Mouse (Mus musculus): Measurements from ENCODE around the gene Irx4. TPM values are rescaled to one million over a fixed set of nuclear protein-coding genes. Genes with fewer than 3 reads are reported as not detected.

Gene Irx4
- total RNA-seq, 2 experiments from 2014 or later: not detected

- intact Hi-C loops (cut with DNase I): loop anchor here (5.0 kb wide), 3 partner anchors 625 to 1300 kb away; partner anchors contain the start of gene Irx1
Measured at GRCm38 (mm10) chr13:73261881-73262280, 1.6 kb downstream of the Irx4 start.

GRCm38 (mm10) chr13:73262336-73263127, 2.3 kb downstream of the Irx4 start:
- DNase-seq (ENCODE audit: extremely low spot score in 1 of 2, low spot score in 2 of 2): no peak
- TF ChIP-seq CTCF (IDR thresholded peaks at IDR 0.05): no peak
- intact Hi-C loops (cut with DNase I): loop anchor here (5.0 kb wide), 3 partner anchors 625 to 1300 kb away; partner anchors contain the start of gene Irx1
- no peak overlapping the region for H3K27ac ChIP-seq
- H3K4me3 ChIP-seq: no peak overlapping the region

More at GRCm38 (mm10) chr13:73261881-73262280, 1.6 kb downstream of the Irx4 start:
- H3K4me3 ChIP-seq: no peak overlapping the region
- H3K27ac ChIP-seq: no peak overlapping the region
- no peak for DNase-seq (ENCODE audit: extremely low spot score in 1 of 2, low spot score in 2 of 2)
- TF ChIP-seq CTCF (IDR thresholded peaks at IDR 0.05): no peak

- no peak for DNase-seq (ENCODE audit: extremely low spot score in 1 of 2, low spot score in 2 of 2)
- no peak overlapping the region for H3K27ac ChIP-seq
- intact Hi-C loops (cut with DNase I): loop anchor here (5.0 kb wide), 3 partner anchors 626 to 1301 kb away; partner anchors contain the start of gene Irx1
- TF ChIP-seq CTCF (IDR thresholded peaks at IDR 0.05): no peak
- no peak overlapping the region for H3K4me3 ChIP-seq
Measured at GRCm38 (mm10) chr13:73263128-73263971, 3.1 kb downstream of the Irx4 start.

GRCm38 (mm10) chr13:73264166-73264735, 4.0 kb downstream of the Irx4 start:
- no peak overlapping the region for H3K4me3 ChIP-seq
- intact Hi-C loops (cut with DNase I): loop anchor here (5.0 kb wide), 3 partner anchors 627 to 1302 kb away; partner anchors contain the start of gene Irx1
- no peak overlapping the region for H3K27ac ChIP-seq
- no peak for TF ChIP-seq CTCF (IDR thresholded peaks at IDR 0.05)
- no peak for DNase-seq (ENCODE audit: extremely low spot score in 1 of 2, low spot score in 2 of 2)

GRCm38 (mm10) chr13:73264831-73265230, 4.6 kb downstream of the Irx4 start:
- intact Hi-C loops (cut with DNase I): loop anchor here (5.0 kb wide), 4 partner anchors 628 to 1303 kb away; partner anchors contain the start of gene Irx1
- no peak for DNase-seq (ENCODE audit: extremely low spot score in 1 of 2, low spot score in 2 of 2)
- TF ChIP-seq CTCF (IDR thresholded peaks at IDR 0.05): no peak

GRCm38 (mm10) chr13:73265442-73265841, 5.2 kb downstream of the Irx4 start:
- DNase-seq (ENCODE audit: extremely low spot score in 1 of 2, low spot score in 2 of 2): no peak
- H3K4me3 ChIP-seq: no peak overlapping the region
- H3K27ac ChIP-seq: no peak overlapping the region
- no peak for TF ChIP-seq CTCF (IDR thresholded peaks at IDR 0.05)
- intact Hi-C loops (cut with DNase I): loop anchor here (5.0 kb wide), 1 partner anchor 968 kb away; no protein-coding TSS in a partner anchor

More at GRCm38 (mm10) chr13:73264831-73265230, 4.6 kb downstream of the Irx4 start:
- Histone ChIP-seq H3K4me3 (no peak overlapping the region), H3K27ac (no peak overlapping the region)

GRCm38 (mm10) chr13:73267551-73267950, 7.3 kb downstream of the Irx4 start:
- H3K4me3 ChIP-seq: no peak overlapping the region
- intact Hi-C loops (cut with DNase I): loop anchor here (5.0 kb wide), 1 partner anchor 970 kb away; no protein-coding TSS in a partner anchor
- H3K27ac ChIP-seq: no peak overlapping the region
- no peak for DNase-seq (ENCODE audit: extremely low spot score in 1 of 2, low spot score in 2 of 2)
- no peak for TF ChIP-seq CTCF (IDR thresholded peaks at IDR 0.05)

GRCm38 (mm10) chr13:73268702-73269101, 8.4 kb downstream of the Irx4 start:
- no peak for DNase-seq (ENCODE audit: extremely low spot score in 1 of 2, low spot score in 2 of 2)
- intact Hi-C loops (cut with DNase I): loop anchor here (5.0 kb wide), 1 partner anchor 971 kb away; no protein-coding TSS in a partner anchor
- no peak overlapping the region for H3K27ac ChIP-seq
- TF ChIP-seq CTCF (IDR thresholded peaks at IDR 0.05): no peak; the same call in 1 of the 2 replicates
- no peak overlapping the region for H3K4me3 ChIP-seq

GRCm38 (mm10) chr13:73269251-73269650, 9.0 kb downstream of the Irx4 start:
- TF ChIP-seq CTCF (IDR thresholded peaks at IDR 0.05): no peak
- no peak for DNase-seq (ENCODE audit: extremely low spot score in 1 of 2, low spot score in 2 of 2)
- H3K27ac ChIP-seq: no peak overlapping the region
- H3K4me3 ChIP-seq: no peak overlapping the region
- intact Hi-C loops (cut with DNase I): loop anchor here (5.0 kb wide), 1 partner anchor 972 kb away; no protein-coding TSS in a partner anchor

GRCm38 (mm10) chr13:73269891-73270290, 9.6 kb downstream of the Irx4 start:
- TF ChIP-seq CTCF (IDR thresholded peaks at IDR 0.05): no peak
- Histone ChIP-seq H3K4me3 (no peak overlapping the region), H3K27ac (no peak overlapping the region)
- DNase-seq (ENCODE audit: extremely low spot score in 1 of 2, low spot score in 2 of 2): no peak
- intact Hi-C loops (cut with DNase I): loop anchor here (5.0 kb wide), 1 partner anchor 973 kb away; no protein-coding TSS in a partner anchor

GRCm38 (mm10) chr13:73270451-73271081, 10.3 kb downstream of the Irx4 start:
- TF ChIP-seq CTCF (IDR thresholded peaks at IDR 0.05): no peak
- intact Hi-C loops (cut with DNase I): no loop called here
- Histone ChIP-seq H3K4me3 (no peak overlapping the region), H3K27ac (no peak overlapping the region)
- DNase-seq (ENCODE audit: extremely low spot score in 1 of 2, low spot score in 2 of 2): no peak
